Mouse (Mus musculus): ENCODE measurements at regions not wholly inside any gene's neighbourhood (a gene's known extent, or its start where the extent isn't known, plus 50 kb on each side); places are given as distances from the start of the nearest gene placed in this dataset.

DNA sequence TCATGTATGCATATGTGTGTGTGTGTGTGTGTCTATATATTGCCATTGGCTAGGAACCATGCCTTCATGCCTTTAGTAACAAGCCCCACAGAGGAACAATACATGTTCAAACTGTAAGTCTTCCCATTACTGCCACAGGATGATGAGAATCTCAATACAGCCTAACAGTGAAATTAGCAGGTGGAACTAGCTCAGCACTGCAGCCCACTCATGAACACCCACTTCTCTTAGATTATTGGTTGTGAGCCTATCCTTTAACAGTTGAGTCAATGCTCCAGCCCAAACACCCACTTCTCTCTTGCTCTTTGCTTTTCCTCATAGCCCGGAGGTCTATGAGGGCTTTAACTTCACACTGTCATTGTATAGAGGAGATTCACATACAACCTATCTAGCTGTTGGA is 287.5 kb upstream of the Plxna2 start:
- DNase-seq: no peak

- no peak for DNase-seq
These were observed 297.5 kb upstream of the Plxna2 start for GRCm38 (mm10) chr1:194320320-194321036.

DNA sequence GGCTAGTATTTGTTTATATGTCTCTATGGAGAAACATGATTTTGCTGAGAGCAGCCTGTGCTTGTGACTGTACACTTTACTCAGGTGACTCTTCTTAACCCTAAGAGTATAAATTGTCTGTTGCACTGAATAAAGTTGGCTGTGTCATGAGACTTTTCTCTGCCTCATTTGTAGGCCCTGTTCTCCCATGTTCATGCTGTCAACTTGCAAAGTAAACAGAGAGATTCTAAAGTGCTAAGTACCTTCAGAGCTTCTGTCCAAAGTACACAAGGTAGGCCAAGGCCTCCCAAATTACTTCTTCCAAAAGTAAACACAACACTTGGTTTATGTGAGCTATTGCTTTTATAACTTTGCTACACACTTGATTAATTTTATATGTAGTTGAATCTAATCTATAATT is 299.7 kb upstream of the Plxna2 start:
- DNase-seq: no peak

DNA sequence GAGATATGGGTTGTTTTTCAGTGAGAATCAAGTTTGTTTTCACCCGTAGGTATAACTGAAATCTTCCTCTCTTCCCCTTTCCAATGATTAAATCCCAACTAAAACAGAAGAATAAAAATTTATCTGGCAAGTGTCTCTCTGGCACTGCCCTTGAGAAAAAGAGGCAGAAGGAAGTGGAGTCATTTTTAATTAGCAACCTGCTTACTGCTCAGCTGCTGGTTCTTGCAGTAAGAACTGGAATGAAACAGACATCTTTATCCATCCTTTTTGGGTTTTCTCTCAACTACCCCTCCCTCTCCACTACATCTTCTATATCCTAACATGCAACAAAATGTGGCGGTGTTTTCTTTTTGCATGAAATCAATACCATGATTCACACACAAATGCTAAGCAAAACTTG is 302.4 kb upstream of the Plxna2 start:
- no peak for DNase-seq

- DNase-seq: peak; percentile 75
These were observed 307.6 kb upstream of the Plxna2 start for GRCm38 (mm10) chr1:194310373-194310772.

GRCm38 (mm10) chr1:194308648-194309047 is 309.4 kb upstream of the Plxna2 start:
- DNase-seq: no peak

DNA sequence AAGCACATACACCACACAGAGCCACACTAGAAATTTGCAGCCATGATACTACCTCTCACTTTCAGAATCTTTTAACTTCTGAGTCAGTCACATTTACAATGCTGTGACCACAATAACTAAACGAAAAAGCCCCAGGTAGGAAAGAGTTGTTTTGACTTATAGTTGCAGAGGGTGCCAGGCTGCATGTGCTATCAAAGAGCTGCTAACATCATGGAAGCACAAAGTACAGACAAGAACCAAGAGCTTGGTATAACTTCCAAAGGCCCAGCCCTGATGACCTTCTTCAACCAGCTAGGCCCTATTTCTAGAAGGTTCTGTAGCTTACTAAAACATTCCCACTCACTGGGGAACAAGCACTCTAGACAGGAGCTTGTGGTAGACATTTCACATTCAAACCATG is 314.1 kb upstream of the Plxna2 start:
- DNase-seq: no peak

GRCm38 (mm10) chr1:194302775-194303174 is 315.2 kb upstream of the Plxna2 start:
- DNase-seq: peak; percentile 18

DNA sequence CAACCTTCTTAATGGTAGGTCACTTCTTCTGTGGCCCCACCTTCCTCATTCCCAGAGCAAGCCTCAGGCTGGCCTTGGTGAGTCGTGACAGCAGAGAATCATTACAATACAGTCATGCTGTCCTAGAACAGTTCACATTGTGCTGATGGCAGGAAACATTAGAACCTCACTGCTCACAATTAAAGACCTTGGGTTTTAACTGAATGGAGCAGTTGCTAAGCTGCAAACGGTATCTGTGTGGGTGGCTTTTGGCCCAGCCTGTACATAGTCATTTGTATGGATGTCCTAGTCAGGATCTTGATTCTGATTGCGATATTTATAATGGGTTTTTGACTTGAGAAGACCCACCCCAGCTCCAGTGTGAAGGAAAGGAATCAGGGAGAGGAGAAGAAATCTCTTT is 336.1 kb upstream of the Plxna2 start:
- no peak for DNase-seq

DNA sequence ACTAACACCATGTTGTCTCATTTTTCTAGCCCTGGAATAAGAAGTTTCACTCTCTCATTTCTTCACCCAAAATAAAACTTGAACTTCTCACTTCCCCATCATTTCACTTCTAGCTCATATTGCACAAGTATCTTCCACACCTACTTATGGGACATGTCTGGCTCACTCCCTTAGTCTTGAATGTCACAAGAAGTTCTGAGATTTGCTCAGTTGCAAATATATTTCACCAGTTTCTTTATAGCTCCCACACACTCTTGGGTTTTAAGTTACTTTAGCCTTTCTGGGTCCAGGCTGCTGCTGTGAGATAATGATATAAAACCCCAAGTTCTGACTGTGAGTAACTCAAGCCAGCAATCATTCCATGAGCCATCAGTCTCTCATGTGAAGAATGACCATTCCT is 350.0 kb upstream of the Plxna2 start:
- DNase-seq: no peak

DNA sequence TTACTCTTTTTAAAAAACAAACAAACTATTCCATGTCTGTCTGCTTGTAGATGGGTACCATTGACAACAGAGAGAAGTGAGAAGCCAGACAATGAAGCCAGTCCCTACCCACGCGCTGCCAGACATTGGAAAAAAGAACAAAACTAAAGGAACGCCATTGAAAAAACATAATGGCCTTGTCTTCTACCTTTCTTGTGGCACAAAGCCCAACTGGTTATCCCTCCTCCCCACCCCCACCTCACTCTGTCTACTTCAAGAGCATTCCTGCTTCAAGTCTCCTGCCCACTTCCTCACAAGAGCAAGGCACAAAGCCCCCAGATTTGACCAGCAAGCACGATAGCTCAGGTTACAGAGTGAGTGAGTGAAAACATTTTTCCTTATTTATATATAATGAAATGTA is 355.6 kb upstream of the Plxna2 start:
- no peak for DNase-seq

DNA sequence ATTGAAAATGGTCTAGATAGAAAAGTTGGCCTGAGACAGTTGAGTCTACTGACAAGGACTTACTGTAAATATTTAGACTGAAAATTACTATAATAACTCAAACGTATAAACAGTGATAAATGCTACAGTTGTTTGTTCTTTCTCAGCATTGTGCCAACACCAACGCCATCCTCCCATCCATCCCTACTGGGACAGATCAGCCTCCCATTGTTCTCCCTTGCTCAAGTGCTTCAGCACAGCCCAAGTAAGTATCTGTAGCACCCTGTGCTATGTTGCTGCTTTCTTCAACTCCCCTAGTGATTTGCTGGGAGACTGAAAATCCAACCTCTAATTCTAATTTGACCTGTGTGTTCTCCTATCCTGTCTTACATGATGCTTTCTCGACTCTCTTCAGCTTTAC is 358.1 kb upstream of the Plxna2 start:
- no peak for DNase-seq

- no peak for DNase-seq
These were observed 373.1 kb upstream of the Plxna2 start for GRCm38 (mm10) chr1:194244776-194245366.

DNA sequence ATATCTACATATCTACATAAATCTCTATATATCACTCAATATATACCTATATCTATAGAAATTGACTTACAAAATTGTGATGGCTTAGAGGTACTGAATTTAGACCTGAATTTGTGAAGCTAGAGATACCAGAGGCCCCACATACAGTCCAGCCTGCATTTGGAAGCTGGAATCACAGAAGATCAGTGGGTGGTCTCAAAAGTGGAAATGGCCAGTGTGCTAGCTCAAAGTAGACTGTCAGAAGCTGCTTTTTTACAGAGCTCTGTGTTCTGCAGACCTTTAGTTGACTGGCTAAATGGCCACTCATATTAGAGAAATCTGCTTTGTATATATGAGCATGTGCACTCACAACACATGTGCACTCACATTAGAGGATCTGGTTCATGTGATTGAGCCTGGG is 376.9 kb upstream of the Plxna2 start:
- DNase-seq: no peak

DNA sequence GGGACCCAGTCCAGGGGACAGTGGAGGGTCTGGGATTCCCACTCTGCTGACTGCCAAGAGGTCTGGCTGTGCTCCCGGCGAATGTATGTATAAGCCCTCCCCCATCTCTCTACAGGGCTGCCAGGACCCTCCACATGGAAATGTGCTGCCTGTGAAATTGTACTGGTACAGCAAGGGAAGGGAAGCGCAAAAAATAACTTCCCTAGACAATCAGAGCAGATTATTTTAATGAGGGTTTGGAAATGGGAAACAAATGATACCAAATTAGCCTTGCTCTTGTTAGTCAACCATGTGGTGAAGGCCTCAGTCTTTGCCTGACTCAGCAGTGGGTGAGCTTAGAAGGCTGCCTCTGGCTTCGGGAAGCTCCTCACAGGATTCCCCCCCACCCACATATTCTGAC is 386.8 kb upstream of the Plxna2 start:
- DNase-seq: peak; percentile 58

- DNase-seq: peak; percentile 72
These were observed 391.4 kb upstream of the Plxna2 start for GRCm38 (mm10) chr1:194226550-194227160.

GRCm38 (mm10) chr1:194225786-194226185 is 392.2 kb upstream of the Plxna2 start:
- peak; percentile 44 for DNase-seq

DNA sequence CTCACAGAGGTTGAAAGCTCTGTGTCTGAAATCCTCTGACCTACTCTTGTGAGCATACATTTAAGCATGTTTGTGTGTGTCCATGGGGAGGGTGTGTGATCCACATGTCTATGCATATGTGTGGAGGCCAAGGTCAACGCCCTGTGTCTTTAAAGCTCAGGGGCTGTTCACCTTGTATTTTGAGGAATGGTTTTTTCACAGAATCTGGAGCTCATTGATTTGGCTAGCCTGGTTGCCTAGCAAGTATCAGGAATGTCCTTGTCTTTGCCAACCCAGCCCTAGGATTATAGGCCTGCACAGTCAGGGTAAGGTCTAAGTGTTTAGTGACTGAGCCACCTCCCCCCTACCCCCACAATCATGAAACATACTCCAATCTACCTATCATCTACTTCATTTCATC is 394.0 kb upstream of the Plxna2 start:
- DNase-seq: no peak

GRCm38 (mm10) chr1:194223610-194224009 is 394.4 kb upstream of the Plxna2 start:
- peak; percentile 13 for DNase-seq

DNA sequence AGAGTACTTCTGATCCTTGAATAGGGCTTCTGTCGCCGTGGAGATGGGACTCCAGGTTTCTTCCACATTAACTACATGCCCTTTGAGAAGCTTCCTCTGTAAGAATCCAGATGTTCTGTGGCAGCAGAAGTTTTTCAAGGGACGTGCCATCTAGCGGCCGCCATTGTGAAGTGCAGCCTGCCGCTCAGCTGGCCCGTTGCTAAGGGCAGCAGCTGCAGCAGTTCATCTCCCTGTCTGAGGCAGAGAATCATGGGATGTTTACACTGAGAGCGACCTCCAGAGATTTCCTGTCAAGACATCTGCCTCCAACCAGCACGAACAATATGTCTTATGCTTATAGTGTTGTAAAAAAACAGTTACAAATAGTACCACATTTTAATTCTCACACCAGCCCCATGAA is 395.0 kb upstream of the Plxna2 start:
- peak; percentile 88 for DNase-seq

DNA sequence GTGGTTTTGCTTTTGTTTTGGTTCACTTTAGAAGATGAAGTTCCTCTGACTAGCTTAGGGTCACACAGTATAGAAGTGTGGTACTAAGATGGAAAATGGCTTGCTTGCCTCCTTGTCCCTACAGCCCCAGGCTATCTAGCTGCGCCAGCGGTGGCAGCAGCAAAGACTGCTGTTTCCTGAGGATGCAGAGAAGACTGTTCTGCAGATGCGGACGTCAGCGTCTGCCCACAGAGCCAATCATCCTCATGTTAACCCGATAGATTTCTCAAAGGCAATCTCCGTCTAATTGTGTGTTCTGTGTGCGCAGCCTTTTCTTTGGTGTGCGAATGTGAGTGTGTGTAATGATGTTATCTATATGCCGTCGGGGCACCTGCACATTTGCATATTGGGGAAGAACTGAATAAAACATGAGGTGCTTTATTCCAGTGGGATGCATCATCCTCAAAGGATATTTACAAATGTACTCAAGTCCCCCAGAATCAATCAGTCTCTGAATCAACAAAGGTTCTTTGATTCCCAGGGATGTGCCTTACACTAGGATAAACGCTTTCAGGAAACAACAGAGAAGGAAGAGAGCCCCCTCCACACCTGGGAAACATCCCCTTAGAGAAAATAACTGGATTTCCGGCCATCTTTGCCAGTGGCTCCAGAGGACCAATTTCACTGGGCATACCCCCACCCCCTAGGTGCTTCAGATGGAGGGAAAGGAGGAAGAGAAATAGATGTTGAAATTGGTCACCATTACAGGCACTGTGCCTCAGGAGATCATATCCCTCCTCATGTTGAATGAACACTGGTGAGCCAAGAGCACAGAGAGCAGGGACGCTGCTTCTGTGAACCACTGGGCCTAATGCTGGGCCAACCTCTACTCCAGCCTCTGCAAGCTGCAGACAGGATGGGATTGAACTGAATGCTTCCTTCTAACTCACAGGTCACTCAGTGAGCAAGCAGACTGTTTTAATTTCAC is 409.7 kb upstream of the Plxna2 start:
- peak; percentile 29 for DNase-seq

DNA sequence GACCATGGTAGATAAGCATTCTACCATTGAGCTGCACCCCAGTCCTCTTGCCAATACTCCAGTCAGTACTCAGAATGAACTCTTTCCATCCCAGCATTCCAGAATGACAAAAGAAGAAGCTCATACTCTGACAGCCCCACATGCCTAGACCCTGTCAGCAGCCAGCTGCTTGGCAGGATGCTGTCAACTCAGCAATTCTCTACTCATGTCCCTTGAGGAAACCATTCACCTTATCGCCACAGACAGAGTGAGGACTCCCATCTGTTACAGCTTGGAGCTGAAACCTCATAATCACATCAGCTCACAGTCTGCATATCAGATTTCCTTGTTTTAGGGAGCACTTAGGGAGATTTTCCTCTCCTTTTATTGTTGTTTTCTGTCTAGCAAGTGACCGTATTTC is 420.5 kb upstream of the Plxna2 start:
- DNase-seq: no peak

GRCm38 (mm10) chr1:194182293-194182692 is 435.7 kb upstream of the Plxna2 start:
- no peak for DNase-seq

Data from retina, postnatal 1 day (tissue).